Mouse (Mus musculus) small intestine, adult 2 months (tissue): ENCODE data around the gene Gje1.

Experiments
- CTCF ChIP-seq: fragments of 200-500 bp; IDR thresholded peaks from 2 replicates; pipeline ENCODE4 v1.5.1; 2012; ENCODE audit warnings: low read depth, mild to moderate bottlenecking, control low read depth, inconsistent platforms, low read length, moderate library complexity, mixed read lengths; ENCODE audit not compliant: insufficient replicate concordance, insufficient read length; ENCODE audit errors: extremely low read depth
- POLR2A ChIP-seq: fragments of 200-500 bp; IDR thresholded peaks from 2 replicates; pipeline ENCODE4 v1.6.1; 2012; ENCODE audit warnings: low read depth, mild to moderate bottlenecking, control low read depth, inconsistent platforms, low read length, moderate library complexity

DNA sequence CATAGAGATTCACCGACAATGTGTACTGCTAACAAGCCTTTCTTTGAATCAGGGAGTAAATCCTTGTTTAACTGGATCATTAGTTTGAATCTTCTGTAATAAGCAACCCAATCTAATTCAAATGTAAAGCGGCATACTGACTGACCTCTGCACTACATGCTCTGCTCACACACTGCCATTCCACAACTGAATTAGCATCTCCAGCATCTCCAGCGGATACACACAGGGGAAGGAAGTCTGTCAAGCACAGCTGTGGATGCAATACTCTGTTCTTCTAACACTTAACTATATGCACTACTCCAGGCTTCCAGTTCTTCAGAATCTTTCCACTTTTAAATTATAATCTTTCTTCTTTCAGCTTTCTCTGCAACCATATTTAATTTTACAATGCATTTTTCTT lies 27.7 kb downstream of the Gje1 start:
- TF ChIP-seq CTCF (no peak), POLR2A (no peak)
